Mouse (Mus musculus): ENCODE measurements around the gene Neu3.

- peak; percentile 74; the same call in 1 of the 2 replicates for TF ChIP-seq HCFC1 (IDR thresholded peaks at IDR 0.05; ENCODE audit: borderline replicate concordance, insufficient read depth, low read length)
- no peak for TF ChIP-seq CHD2 (IDR thresholded peaks at IDR 0.05; ENCODE audit: low read depth, low read length)
These were observed at the start of gene Neu3 for GRCm38 (mm10) chr7:99828083-99828570.
